Mouse (Mus musculus) neural tube, embryonic 11.5 days (tissue): ENCODE data around the gene Ctnna2. TPM values are rescaled to one million over a fixed set of nuclear protein-coding genes. Genes with fewer than 3 reads are reported as not detected.

ENCODE experiments used
- ATAC-seq: fragments of 200-750 bp; cut with Nextera tagmentation; 2 replicates; pipeline ENCODE4 v1.8.0; 2017; ENCODE audit warnings: moderate number of reproducible peaks, mild to moderate bottlenecking, moderate TSS enrichment, moderate library complexity; ENCODE audit not compliant: insufficient read depth, low FRiP score, low TSS enrichment
- DNase-seq: peaks from one replicate; pipeline ENCODE4 v3.0.0-alpha.2; 2015; ENCODE audit warnings: low spot score
- H3K27ac ChIP-seq: fragments of 300-500 bp; sonication (generic); 2 replicates; pipeline ENCODE4 v1.5.1; 2014; ENCODE audit warnings: low read depth, mild to moderate bottlenecking, low read length
- H3K27me3 ChIP-seq: fragments of 300-500 bp; sonication (generic); 2 replicates; pipeline ENCODE4 v1.6.1; 2014; ENCODE audit warnings: mild to moderate bottlenecking, low read length, mixed read lengths; ENCODE audit not compliant: control insufficient read depth, insufficient read depth
- H3K36me3 ChIP-seq: fragments of 300-500 bp; sonication (generic); 2 replicates; pipeline ENCODE4 v1.6.1; 2014; ENCODE audit warnings: mild to moderate bottlenecking, low read length, moderate library complexity, mixed read lengths; ENCODE audit not compliant: control insufficient read depth, insufficient read depth
- H3K4me1 ChIP-seq: fragments of 300-500 bp; sonication (generic); 2 replicates; pipeline ENCODE4 v1.6.1; 2014; ENCODE audit warnings: low read length, mixed read lengths; ENCODE audit not compliant: control insufficient read depth, insufficient read depth
- H3K4me2 ChIP-seq: fragments of 300-500 bp; sonication (generic); 2 replicates; pipeline ENCODE4 v1.6.1; 2014; ENCODE audit warnings: low read depth, mild to moderate bottlenecking, moderate library complexity
- H3K4me3 ChIP-seq: fragments of 300-500 bp; sonication (generic); 2 replicates; pipeline ENCODE4 v1.5.1; 2014; ENCODE audit warnings: low read depth, low read length
- H3K9ac ChIP-seq: fragments of 300-500 bp; sonication (generic); 2 replicates; pipeline ENCODE4 v1.6.1; 2014; ENCODE audit warnings: mild to moderate bottlenecking, low read length
- H3K9me3 ChIP-seq: fragments of 300-500 bp; sonication (generic); 2 replicates; pipeline ENCODE4 v1.6.1; 2016; ENCODE audit warnings: low read length; ENCODE audit not compliant: control insufficient read depth
- WGBS: fragments of 180-500 bp; shearing (Covaris S2); extraction: QIAGEN DNeasy Blood & Tissue Kit; methylation state at CpG from one replicate; pipeline ENCODE4 v1.1.7; 2014; 5-methylcytosine and 5-hydroxymethylcytosine counted together
- polyA plus RNA-seq: library from polyadenylated mRNA; unstranded; fragments of >200 nt; fragmentation: Nextera tagmentation; extraction: Ambion mirVana; gene quantifications from 2 replicates; pipeline ENCODE4 v1.2.1, GENCODE M21; 2014

Ctnna2 gene
- polyA plus RNA-seq, 1 experiment from 2014 or later = 54.7 TPM

- no peak for ATAC-seq
- Histone ChIP-seq H3K27ac (no peak overlapping the region), H3K36me3 (no peaks in the 10 kb centered on the region), H3K9me3 (no peaks in the 10 kb centered on the region), H3K9ac (no peak overlapping the region), H3K4me3 (no peak overlapping the region), H3K4me1 (no peaks in the 10 kb centered on the region), H3K4me2 (no peak overlapping the region), H3K27me3 (no peaks in the 10 kb centered on the region)
- no peak for DNase-seq
- WGBS = 91% methylated on average over 4 of the region's 4 CpGs
These were observed 840.1 kb downstream of the Ctnna2 start for GRCm38 (mm10) chr6:77139306-77139920.

GRCm38 (mm10) chr6:77120926-77121325, 858.6 kb downstream of the Ctnna2 start:
- no peaks in the 10 kb centered on the region for H3K36me3 ChIP-seq
- no peaks in the 10 kb centered on the region for H3K9me3 ChIP-seq
- ATAC-seq = no peak
- H3K27ac ChIP-seq = no peak overlapping the region
- no peak overlapping the region for H3K9ac ChIP-seq
- WGBS = 83% methylated on average over 2 of the region's 2 CpGs
- no peaks in the 10 kb centered on the region for H3K27me3 ChIP-seq
- H3K4me3 ChIP-seq = no peak overlapping the region
- H3K4me2 ChIP-seq = no peak overlapping the region
- no peaks in the 10 kb centered on the region for H3K4me1 ChIP-seq
- DNase-seq = no peak

GRCm38 (mm10) chr6:77120510-77120909, 859.0 kb downstream of the Ctnna2 start:
- no peak for ATAC-seq
- peak; percentile 19 for DNase-seq
- no peaks in the 10 kb centered on the region for H3K36me3 ChIP-seq
- H3K27ac ChIP-seq = no peak overlapping the region
- H3K4me2 ChIP-seq = no peak overlapping the region
- no peaks in the 10 kb centered on the region for H3K9me3 ChIP-seq
- no peaks in the 10 kb centered on the region for H3K4me1 ChIP-seq
- no peak overlapping the region for H3K9ac ChIP-seq
- WGBS = 55% methylated on average over 5 of the region's 5 CpGs
- H3K27me3 ChIP-seq = no peaks in the 10 kb centered on the region
- H3K4me3 ChIP-seq = no peak overlapping the region

- Histone ChIP-seq H3K4me1 (no peaks in the 10 kb centered on the region; the same call in 1 of the 2 replicates), H3K9ac (no peak overlapping the region), H3K36me3 (no peaks in the 10 kb centered on the region), H3K4me2 (no peak overlapping the region), H3K27me3 (no peaks in the 10 kb centered on the region), H3K4me3 (no peak overlapping the region), H3K27ac (no peak overlapping the region), H3K9me3 (no peaks in the 10 kb centered on the region)
- DNase-seq (no peak), ATAC-seq (no peak)
- WGBS = 85% methylated on average over 10 of the region's 10 CpGs
These were observed 870.2 kb downstream of the Ctnna2 start for GRCm38 (mm10) chr6:77109095-77109945.

- no peak for DNase-seq
- Histone ChIP-seq H3K9ac (no peak overlapping the region), H3K4me1 (peaks cover 3% of the 10 kb centered on the region; the same call in 1 of the 2 replicates), H3K36me3 (no peaks in the 10 kb centered on the region), H3K27ac (no peak overlapping the region), H3K9me3 (no peaks in the 10 kb centered on the region), H3K4me3 (no peak overlapping the region), H3K27me3 (no peaks in the 10 kb centered on the region), H3K4me2 (no peak overlapping the region)
- ATAC-seq = no peak
- 31% methylated on average over 1 of the region's 1 CpGs for WGBS
These were observed 878.5 kb downstream of the Ctnna2 start for GRCm38 (mm10) chr6:77101047-77101446.

GRCm38 (mm10) chr6:77098540-77098939, 881.0 kb downstream of the Ctnna2 start:
- DNase-seq = no peak
- H3K4me3 ChIP-seq = no peak overlapping the region
- 84% methylated on average over 1 of the region's 1 CpGs for WGBS
- H3K4me2 ChIP-seq = no peak overlapping the region
- H3K27ac ChIP-seq = no peak overlapping the region
- no peak for ATAC-seq
- no peaks in the 10 kb centered on the region for H3K36me3 ChIP-seq
- no peaks in the 10 kb centered on the region for H3K27me3 ChIP-seq
- no peak overlapping the region for H3K9ac ChIP-seq
- peaks cover 3% of the 10 kb centered on the region; the same call in 1 of the 2 replicates for H3K4me1 ChIP-seq
- H3K9me3 ChIP-seq = no peaks in the 10 kb centered on the region

- ATAC-seq = peak; percentile 94
- H3K36me3 ChIP-seq = no peaks in the 10 kb centered on the region
- no peak overlapping the region for H3K4me3 ChIP-seq
- H3K4me1 ChIP-seq = peaks cover 3% of the 10 kb centered on the region; the same call in 1 of the 2 replicates
- no peak overlapping the region for H3K27ac ChIP-seq
- no peaks in the 10 kb centered on the region for H3K27me3 ChIP-seq
- 29% methylated on average over 14 of the region's 14 CpGs for WGBS
- no peak overlapping the region for H3K4me2 ChIP-seq
- no peaks in the 10 kb centered on the region for H3K9me3 ChIP-seq
- DNase-seq = peak; percentile 73
- no peak overlapping the region for H3K9ac ChIP-seq
These were observed 903.8 kb downstream of the Ctnna2 start for GRCm38 (mm10) chr6:77075396-77076376.

GRCm38 (mm10) chr6:77069595-77069994, 909.9 kb downstream of the Ctnna2 start:
- Histone ChIP-seq H3K4me1 (no peaks in the 10 kb centered on the region), H3K9ac (no peak overlapping the region), H3K36me3 (no peaks in the 10 kb centered on the region), H3K4me2 (no peak overlapping the region), H3K9me3 (no peaks in the 10 kb centered on the region), H3K27ac (no peak overlapping the region), H3K4me3 (no peak overlapping the region), H3K27me3 (no peaks in the 10 kb centered on the region)
- no peak for DNase-seq
- WGBS = 76% methylated on average over 3 of the region's 3 CpGs
- ATAC-seq = no peak
